Mouse (Mus musculus) embryonic facial prominence, embryonic 12.5 days (tissue): ENCODE measurements at regions not wholly inside any gene's neighbourhood (a gene's known extent, or its start where the extent isn't known, plus 50 kb on each side); places are given as distances from the start of the nearest gene placed in this dataset.
A peak's percentile ranks its signal among the peaks of the same experiment; 100 is the strongest.

Source experiments
- ATAC-seq: fragments of 200-750 bp; cut with Nextera tagmentation; 2 replicates; pipeline ENCODE4 v1.8.0; 2017; ENCODE audit not compliant: insufficient number of reproducible peaks, insufficient read depth, low FRiP score, low TSS enrichment
- H3K27ac ChIP-seq: fragments of 300-500 bp; sonication (generic); 2 replicates; pipeline ENCODE4 v1.5.1; 2016; ENCODE audit warnings: mild to moderate bottlenecking
- H3K27me3 ChIP-seq: fragments of 300-500 bp; sonication (generic); 2 replicates; pipeline ENCODE4 v1.6.1; 2016; ENCODE audit warnings: mild to moderate bottlenecking, moderate library complexity
- H3K36me3 ChIP-seq: fragments of 300-500 bp; sonication (generic); 2 replicates; pipeline ENCODE4 v1.6.1; 2016; ENCODE audit warnings: mild to moderate bottlenecking
- H3K4me1 ChIP-seq: fragments of 300-500 bp; sonication (generic); 2 replicates; pipeline ENCODE4 v1.6.1; 2016
- H3K4me2 ChIP-seq: fragments of 300-500 bp; sonication (generic); replicated peaks from 2 replicates; pipeline ENCODE4 v1.6.1; 2016; ENCODE audit warnings: mild to moderate bottlenecking, moderate library complexity
- H3K4me3 ChIP-seq: fragments of 300-500 bp; sonication (generic); 2 replicates; pipeline ENCODE4 v1.5.1; 2016; ENCODE audit warnings: mild to moderate bottlenecking
- H3K9ac ChIP-seq: fragments of 300-500 bp; sonication (generic); 2 replicates; pipeline ENCODE4 v1.6.1; 2016; ENCODE audit warnings: mild to moderate bottlenecking, moderate library complexity
- H3K9me3 ChIP-seq: fragments of 300-500 bp; sonication (generic); 2 replicates; pipeline ENCODE4 v1.6.1; 2016; ENCODE audit warnings: mild to moderate bottlenecking, moderate library complexity
- WGBS: fragments of 180-500 bp; shearing (Covaris S2); methylation state at CpG from one replicate; pipeline ENCODE4 v1.1.7; 2016; 5-methylcytosine and 5-hydroxymethylcytosine counted together

DNA sequence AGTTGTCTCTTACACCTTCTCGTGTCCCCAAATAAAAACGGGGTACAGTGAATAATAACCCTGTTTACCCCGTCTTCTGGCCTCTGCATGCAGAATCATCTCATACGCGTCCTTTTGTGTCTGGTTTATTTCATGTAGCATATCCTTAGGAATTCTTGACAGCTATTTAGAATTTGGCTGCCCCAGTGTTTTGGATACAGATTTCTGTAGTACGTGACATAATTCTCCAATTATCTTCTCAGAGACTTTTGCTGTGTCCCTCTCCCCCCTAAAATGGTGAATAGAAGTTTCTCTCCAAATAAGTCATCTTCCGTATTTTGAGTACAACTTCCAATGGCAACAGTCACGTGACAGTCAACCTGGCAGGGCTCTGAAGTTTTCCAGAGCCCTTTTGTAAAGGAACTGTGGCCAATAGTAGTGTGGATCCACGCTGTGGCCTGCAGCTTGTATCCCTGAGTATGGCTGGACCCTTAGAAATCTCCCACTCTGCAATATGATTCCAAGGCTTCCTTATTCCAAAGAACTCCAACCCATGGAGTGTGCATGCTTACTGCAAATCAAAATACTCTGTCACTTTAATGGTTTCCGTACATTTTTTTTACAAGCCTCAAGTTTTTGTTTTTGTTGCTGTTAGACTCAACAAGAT is 160.4 kb upstream of the Auts2 start:
- ATAC-seq: no peak
- WGBS: 71% methylated on average over 10 of the region's 10 CpGs
- H3K4me1 ChIP-seq: 0 out of 2 replicates have a peak, but pooled peaks cover 5% of the 10 kb centered on the region

DNA sequence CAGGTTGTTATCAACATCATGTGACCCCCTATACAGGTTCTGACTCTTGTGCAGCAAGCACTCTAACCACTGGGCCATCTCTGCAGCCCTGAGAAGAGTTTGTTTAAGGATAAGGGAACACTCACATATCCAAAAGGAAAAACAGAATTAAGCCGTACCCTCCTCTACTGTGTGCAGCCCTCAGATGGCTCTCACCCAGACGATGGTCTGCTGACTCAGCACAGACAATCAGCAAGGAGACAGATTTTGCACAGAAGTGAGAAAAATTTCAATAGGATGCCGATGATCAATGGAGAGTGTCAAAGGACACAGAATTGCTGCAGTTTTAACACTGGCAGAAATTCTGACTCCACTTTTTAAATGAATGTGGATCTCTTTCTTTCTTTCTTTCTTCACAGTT is 159.4 kb upstream of the Auts2 start:
- Histone ChIP-seq H3K4me3 (no peak overlapping the region), H3K27ac (no peak overlapping the region), H3K27me3 (no peaks in the 10 kb centered on the region), H3K4me2 (no peak overlapping the region), H3K36me3 (no peaks in the 10 kb centered on the region), H3K9me3 (no peaks in the 10 kb centered on the region), H3K9ac (no peak overlapping the region), H3K4me1 (0 out of 2 replicates have a peak, but pooled peaks cover 5% of the 10 kb centered on the region)
- 58% methylated on average over 3 of the region's 3 CpGs for WGBS
- ATAC-seq: no peak

More for the DNA sequence above, 160.4 kb upstream of the Auts2 start:
- no peak overlapping the region for H3K27ac ChIP-seq
- no peaks in the 10 kb centered on the region for H3K27me3 ChIP-seq
- H3K9me3 ChIP-seq: no peaks in the 10 kb centered on the region
- no peak overlapping the region for H3K9ac ChIP-seq
- H3K4me3 ChIP-seq: no peak overlapping the region
- H3K36me3 ChIP-seq: no peaks in the 10 kb centered on the region
- H3K4me2 ChIP-seq: no peak overlapping the region

DNA sequence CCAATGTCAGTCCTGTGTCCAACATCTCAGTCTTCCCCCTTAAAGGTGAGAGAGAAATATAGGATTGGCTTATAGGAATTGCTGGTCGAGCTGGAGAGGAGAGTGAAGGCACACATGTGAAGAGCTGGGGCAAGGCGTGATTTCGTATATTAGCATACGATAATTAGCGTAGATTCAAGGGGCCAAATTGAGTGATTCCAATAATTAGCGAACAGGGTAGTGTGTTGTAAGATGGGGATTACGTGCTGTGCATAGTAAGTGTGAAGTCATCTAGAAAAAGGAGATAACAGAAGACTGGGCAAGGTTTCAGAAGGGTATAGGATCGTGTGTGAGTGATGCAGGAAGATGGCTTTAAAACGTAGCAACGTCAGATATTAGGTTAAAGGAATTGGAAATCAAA is 147.6 kb upstream of the Auts2 start:
- Histone ChIP-seq H3K27me3 (no peaks in the 10 kb centered on the region), H3K4me2 (no peak overlapping the region), H3K4me1 (no peaks in the 10 kb centered on the region), H3K27ac (no peak overlapping the region), H3K4me3 (no peak overlapping the region), H3K36me3 (no peaks in the 10 kb centered on the region), H3K9ac (no peak overlapping the region), H3K9me3 (peaks cover 3% of the 10 kb centered on the region; the same call in 1 of the 2 replicates)
- 91% methylated on average over 10 of the region's 10 CpGs for WGBS
- ATAC-seq: no peak

DNA sequence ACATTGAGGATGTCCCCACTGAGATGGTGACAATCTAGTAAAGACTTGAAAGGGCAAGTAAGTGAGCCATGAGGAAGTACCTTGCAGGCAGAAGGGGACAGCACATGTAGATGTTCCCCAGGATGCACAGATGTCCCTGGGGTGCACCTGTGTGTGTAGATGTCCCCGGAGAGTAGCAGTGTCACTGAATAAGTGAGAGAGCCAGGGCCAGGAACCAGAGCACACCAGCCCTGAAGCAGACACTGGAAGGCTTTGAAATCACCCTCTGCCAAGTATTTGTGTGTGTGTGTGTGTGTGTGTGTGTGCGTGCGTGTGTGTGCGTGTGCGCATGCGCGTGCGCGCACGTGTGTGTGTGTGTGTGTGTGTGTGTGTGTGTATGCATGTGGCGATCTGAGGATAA is 132.1 kb upstream of the Auts2 start:
- Histone ChIP-seq H3K36me3 (no peaks in the 10 kb centered on the region), H3K4me1 (no peaks in the 10 kb centered on the region), H3K4me2 (no peak overlapping the region), H3K9me3 (no peaks in the 10 kb centered on the region), H3K27ac (no peak overlapping the region), H3K4me3 (no peak overlapping the region), H3K9ac (no peak overlapping the region), H3K27me3 (no peaks in the 10 kb centered on the region)
- WGBS: 94% methylated on average over 11 of the region's 11 CpGs
- ATAC-seq: no peak

DNA sequence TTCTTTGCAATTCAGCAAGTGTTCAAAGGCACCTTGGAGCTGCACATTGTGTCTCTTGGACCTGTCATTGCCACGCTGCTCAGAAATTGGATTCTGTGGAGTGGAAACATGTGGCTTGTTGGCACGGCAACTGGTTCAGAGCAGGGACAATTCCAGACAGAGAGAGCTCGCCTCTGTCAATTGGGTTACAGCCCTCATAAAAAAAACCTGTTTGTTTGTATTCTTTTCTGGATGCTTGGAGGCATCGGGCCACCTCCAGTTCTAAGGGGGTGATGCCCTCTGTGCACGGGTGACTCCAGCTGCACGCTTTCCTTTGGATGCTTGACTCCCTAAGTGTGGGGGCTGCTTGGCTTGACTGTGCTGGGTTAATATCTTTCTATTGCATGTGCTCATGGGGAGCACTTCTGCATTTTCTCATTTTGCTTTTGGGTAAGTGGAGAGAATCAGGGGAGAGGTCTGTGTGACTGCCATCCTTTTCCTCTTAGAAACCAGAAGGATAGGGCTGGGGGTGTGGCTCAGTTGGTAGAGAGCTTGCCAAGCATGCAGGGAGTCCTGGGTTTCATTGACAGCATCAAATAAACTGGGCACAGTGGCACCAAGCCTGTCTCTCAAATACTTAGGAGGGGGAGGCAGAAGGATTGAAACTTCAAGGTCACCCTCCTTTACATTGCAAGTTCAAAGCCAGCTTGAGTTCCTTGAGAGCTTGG is 130.6 kb upstream of the Auts2 start:
- 39% methylated on average over 6 of the region's 6 CpGs for WGBS
- no peaks in the 10 kb centered on the region for H3K4me1 ChIP-seq
- ATAC-seq: no peak
- no peaks in the 10 kb centered on the region for H3K36me3 ChIP-seq
- no peak overlapping the region for H3K9ac ChIP-seq
- H3K27ac ChIP-seq: no peak overlapping the region
- no peak overlapping the region for H3K4me2 ChIP-seq
- no peaks in the 10 kb centered on the region for H3K9me3 ChIP-seq
- no peaks in the 10 kb centered on the region for H3K27me3 ChIP-seq
- no peak overlapping the region for H3K4me3 ChIP-seq

DNA sequence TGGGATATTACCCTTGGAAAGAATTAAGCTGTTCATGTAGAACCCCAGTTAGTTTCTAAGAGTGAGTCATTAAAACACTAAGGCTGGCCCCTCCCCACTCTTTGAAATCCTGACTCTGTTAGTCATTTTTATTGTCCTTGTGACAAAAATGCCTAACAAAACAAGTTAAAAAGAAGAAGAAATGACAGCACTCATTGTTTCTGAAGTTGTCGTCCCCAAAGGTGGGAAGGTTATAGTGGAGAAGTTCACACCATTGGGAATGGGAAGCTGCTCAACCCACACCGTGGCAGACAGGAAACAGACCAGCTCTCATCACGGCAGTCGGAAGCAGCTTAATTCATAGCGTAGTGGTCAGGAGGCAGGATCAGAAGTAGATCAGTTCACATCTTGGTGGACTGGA is 128.4 kb upstream of the Auts2 start:
- no peak for ATAC-seq
- H3K4me2 ChIP-seq: no peak overlapping the region
- H3K9me3 ChIP-seq: no peaks in the 10 kb centered on the region
- H3K36me3 ChIP-seq: no peaks in the 10 kb centered on the region
- no peaks in the 10 kb centered on the region for H3K27me3 ChIP-seq
- H3K4me1 ChIP-seq: no peaks in the 10 kb centered on the region
- WGBS: 52% methylated on average over 5 of the region's 5 CpGs
- H3K9ac ChIP-seq: no peak overlapping the region
- H3K4me3 ChIP-seq: no peak overlapping the region
- no peak overlapping the region for H3K27ac ChIP-seq

DNA sequence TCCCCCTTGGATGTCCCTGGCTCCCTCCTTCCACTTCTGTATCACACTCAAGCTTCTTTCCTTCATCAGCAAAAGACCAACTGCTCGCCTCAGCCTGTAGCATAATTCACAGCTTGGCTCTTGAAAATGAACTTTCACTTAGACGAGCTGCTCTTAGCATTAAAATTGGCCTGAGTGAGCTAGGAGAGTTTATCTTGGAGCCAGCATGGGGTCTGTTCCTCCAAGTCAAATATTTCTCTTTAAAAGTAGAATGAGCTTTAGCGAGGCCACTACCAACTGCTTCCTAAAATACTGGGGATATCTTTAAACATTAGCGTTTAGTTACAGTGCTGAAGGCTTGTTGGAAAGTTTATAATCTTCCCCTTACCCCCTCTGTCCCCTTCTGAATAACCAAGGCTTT is 124.2 kb upstream of the Auts2 start:
- Histone ChIP-seq H3K9me3 (no peaks in the 10 kb centered on the region), H3K27me3 (no peaks in the 10 kb centered on the region), H3K4me2 (no peak overlapping the region), H3K9ac (no peak overlapping the region), H3K27ac (no peak overlapping the region), H3K4me1 (no peaks in the 10 kb centered on the region), H3K4me3 (no peak overlapping the region), H3K36me3 (no peaks in the 10 kb centered on the region)
- no peak for ATAC-seq
- 59% methylated on average over 4 of the region's 4 CpGs for WGBS

DNA sequence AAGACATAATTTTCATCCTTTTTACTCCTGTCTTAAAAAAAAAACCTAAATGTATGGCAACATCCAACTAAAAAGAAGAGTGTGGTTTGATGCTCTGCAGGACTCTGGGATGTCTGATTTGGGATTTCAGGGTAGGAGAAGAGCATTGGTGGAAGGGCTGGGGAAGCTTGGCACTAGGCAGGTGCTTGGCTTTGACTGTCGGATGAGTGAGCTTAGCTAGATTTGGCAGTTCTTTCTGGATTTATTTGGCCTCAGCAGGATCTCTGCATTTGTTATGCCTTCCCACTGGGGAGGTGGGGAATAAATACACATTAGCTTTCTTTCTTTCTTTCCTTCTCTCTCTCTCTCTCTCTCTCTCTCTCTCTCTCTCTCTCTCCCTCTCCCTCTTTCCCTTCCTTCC is 118.1 kb upstream of the Auts2 start:
- no peak for ATAC-seq
- Histone ChIP-seq H3K9ac (no peak overlapping the region), H3K27ac (no peak overlapping the region), H3K4me1 (no peaks in the 10 kb centered on the region), H3K9me3 (no peaks in the 10 kb centered on the region), H3K36me3 (no peaks in the 10 kb centered on the region), H3K4me2 (no peak overlapping the region), H3K27me3 (no peaks in the 10 kb centered on the region), H3K4me3 (no peak overlapping the region)
- 71% methylated on average over 1 of the region's 1 CpGs for WGBS

DNA sequence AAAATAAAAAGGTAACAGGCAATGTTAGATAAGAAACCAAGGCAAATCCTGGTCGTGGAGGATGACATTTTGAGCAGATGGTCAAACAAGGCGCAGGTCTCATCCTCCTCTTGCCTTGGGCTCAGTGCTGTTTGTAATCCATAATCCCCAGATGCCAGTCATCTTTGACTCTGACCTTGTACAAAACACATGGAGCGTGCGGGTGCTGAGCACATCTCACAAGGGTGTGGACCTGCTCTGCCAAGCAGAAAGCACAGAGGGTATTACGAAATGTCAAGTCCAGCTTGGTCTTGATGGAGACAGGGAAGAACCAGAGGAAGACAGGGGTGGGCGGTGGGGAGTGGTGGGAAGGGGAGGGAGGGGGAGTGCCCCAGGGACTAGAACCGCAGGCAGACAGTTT is 116.9 kb upstream of the Auts2 start:
- ATAC-seq: no peak
- no peak overlapping the region for H3K27ac ChIP-seq
- no peak overlapping the region for H3K4me2 ChIP-seq
- no peak overlapping the region for H3K9ac ChIP-seq
- no peaks in the 10 kb centered on the region for H3K4me1 ChIP-seq
- no peaks in the 10 kb centered on the region for H3K9me3 ChIP-seq
- no peak overlapping the region for H3K4me3 ChIP-seq
- H3K36me3 ChIP-seq: no peaks in the 10 kb centered on the region
- no peaks in the 10 kb centered on the region for H3K27me3 ChIP-seq
- 71% methylated on average over 7 of the region's 7 CpGs for WGBS

DNA sequence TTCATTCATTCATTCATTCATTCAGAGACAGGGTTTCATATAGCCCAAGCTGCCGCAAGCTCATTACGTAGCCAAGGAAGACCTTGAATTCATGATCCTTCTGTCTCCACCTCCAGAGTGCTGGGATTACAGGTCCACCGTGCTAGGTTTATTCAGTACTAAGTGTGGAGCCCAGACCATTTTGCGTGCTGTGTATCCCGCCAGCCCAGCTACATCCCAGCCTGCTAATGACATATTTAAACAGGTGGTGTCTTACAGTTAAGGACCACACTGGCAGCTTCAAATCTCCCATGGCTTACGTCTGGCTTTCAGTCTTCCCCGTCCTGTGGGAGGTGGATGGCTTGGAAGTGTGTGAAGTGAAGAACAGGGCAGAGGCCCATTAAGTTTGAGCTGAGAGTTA is 111.2 kb upstream of the Auts2 start:
- Histone ChIP-seq H3K36me3 (no peaks in the 10 kb centered on the region), H3K27ac (no peak overlapping the region), H3K9ac (no peak overlapping the region), H3K4me2 (no peak overlapping the region), H3K9me3 (no peaks in the 10 kb centered on the region), H3K4me3 (no peak overlapping the region), H3K27me3 (no peaks in the 10 kb centered on the region), H3K4me1 (peaks cover 11% of the 10 kb centered on the region)
- whole genome bisulfite sequencing: 83% methylated on average over 7 of the region's 7 CpGs
- ATAC-seq: peak; percentile 28; the same call in 1 of the 2 replicates

DNA sequence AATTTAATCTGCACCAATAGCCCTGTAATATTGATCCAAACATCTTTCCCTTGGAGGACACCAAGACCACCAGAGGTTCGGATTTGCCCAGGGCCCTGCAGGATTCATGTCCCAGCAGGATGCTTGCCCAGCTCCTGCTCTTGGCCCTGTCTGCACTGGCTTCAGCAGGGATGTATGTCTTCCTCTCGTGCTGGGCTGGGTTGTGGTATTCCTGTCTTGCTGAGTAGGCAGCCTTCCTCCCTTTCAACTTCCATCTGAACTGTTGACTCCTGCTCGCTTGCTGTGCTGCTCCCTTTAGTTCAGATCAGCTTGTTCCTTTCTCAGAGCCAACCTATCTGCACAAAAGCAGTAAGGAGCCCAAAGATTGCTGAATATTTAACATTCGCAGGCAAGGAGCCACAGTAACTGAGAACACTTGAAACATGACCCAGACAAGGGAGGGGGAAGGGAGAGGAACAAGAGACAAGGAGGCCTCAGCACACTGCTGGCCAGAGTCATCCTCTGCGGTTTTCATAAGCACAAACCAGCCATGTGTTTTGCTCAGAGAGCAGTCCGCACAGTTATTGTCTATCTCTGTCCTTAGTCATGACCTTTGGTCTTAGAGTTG is 110.7 kb upstream of the Auts2 start:
- Histone ChIP-seq H3K27ac (peak overlapping the region; percentile 37; the same call in 1 of the 2 replicates), H3K27me3 (no peaks in the 10 kb centered on the region), H3K4me2 (no peak overlapping the region), H3K4me1 (peaks cover 11% of the 10 kb centered on the region), H3K4me3 (no peak overlapping the region), H3K9ac (no peak overlapping the region), H3K36me3 (no peaks in the 10 kb centered on the region), H3K9me3 (no peaks in the 10 kb centered on the region)
- 31% methylated on average over 6 of the region's 6 CpGs for WGBS
- ATAC-seq: no peak

DNA sequence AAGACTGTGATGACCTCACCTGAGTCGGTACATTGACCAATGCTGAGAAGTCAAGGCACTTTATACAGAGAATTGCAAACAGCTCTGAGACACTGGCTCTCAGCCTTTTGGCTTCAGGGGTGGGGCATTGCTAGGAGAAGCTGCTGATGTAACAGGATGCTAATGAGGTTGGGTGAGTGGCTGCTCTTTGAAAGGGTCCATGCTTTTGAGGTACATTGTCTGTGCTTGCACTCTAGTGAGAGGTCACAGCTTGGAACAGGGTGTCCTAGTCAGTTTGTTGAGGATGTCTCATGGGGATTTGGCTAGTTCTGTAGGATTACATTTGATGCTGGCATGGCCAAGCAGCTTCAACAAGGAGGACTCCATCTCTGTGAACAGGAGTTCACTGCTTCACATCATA is 109.1 kb upstream of the Auts2 start:
- Histone ChIP-seq H3K4me1 (peaks cover 14% of the 10 kb centered on the region), H3K36me3 (no peaks in the 10 kb centered on the region), H3K9me3 (no peaks in the 10 kb centered on the region), H3K4me3 (no peak overlapping the region), H3K9ac (no peak overlapping the region), H3K27ac (no peak overlapping the region), H3K4me2 (no peak overlapping the region), H3K27me3 (no peaks in the 10 kb centered on the region)
- no peak for ATAC-seq
- 43% methylated on average over 1 of the region's 1 CpGs for WGBS
